Mouse (Mus musculus): ENCODE results near the gene Uba52. TPM values are rescaled to one million over a fixed set of nuclear protein-coding genes. Genes with fewer than 3 reads are reported as not detected.

The Uba52 gene
- total and polyA plus RNA-seq, 2 experiments from 2014 or later = 402 to 736 TPM

DNA sequence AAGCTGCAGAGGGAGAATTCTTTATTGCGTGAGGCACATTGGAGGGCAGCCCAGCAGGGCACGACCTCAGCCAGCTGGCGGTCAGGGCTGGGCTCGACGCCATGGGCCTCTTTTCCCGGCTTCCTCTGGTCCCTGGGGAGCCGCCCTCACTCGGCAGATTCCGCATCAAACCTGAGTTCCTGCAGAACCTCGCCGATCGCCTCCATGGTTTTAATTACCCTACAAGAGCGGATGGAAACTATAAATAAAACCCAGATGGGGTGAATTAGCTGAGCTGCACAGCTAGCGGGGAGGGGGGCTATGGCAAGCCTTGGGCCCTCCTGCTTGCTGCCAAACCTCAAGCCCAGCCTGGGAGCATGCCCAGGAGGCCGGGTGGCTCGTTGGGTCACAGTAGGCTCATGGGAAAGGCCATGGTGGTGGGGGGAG, 6.3 kb downstream of the Uba52 start:
- no peak overlapping the region for H3K9ac ChIP-seq (replicated peaks; ENCODE audit: low read length, poor library complexity, severe bottlenecking)

DNA sequence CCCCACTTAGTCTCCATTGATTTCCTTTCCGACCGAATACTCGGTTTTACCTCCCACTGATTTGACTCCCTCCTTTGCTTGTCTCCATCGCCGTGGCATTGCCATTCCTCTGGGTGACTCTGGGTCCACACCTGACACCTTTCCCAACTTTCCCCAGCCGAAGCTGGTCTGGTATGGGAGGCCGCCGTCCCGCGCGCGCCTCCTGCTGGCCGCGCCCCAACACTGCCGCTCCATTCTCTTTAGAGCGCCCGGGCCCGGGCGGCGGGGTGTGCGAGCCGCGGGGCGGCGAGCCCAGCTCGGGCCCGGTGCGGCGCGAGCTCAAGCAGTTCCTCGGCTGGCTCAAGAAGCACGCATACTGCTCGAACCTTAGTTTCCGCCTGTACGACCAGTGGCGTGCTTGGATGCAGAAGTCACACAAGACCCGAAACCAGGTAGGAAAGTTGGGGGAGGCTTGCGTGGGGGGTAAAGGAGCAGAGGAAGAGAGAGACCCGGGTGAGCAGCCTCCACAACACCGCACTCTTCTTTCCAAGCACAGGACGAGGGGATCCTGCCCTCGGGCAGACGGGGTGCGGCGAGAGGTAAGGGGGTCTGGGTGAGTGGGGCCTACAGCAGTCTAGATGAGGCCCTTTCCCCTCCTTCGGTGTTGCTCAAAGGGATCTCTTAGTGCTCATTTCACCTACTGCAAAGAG, 7.4 kb downstream of the Uba52 start:
- Histone ChIP-seq H3K36me3 (ENCODE audit: insufficient read depth, low read length) (peaks cover 12% of the 10 kb centered on the region; the same call in 1 of the 2 replicates), H3K4me3 (ENCODE audit: low read depth, low read length) (no peak overlapping the region), H3K4me2 (ENCODE audit: low read depth, low read length, poor library complexity, severe bottlenecking) (0 out of 2 replicates have a peak overlapping the region, but pooled peaks have one; percentile 2), H3K4me1 (ENCODE audit: insufficient read depth, low read length) (no peaks in the 10 kb centered on the region), H3K9ac (replicated peaks; ENCODE audit: low read length, poor library complexity, severe bottlenecking) (no peak overlapping the region), H3K27me3 (ENCODE audit: insufficient read depth, low read length) (peaks cover 44% of the 10 kb centered on the region), H3K27ac (ENCODE audit: low read depth, low read length) (no peak overlapping the region), H3K9me3 (ENCODE audit: low read length) (no peaks in the 10 kb centered on the region)
- 18% methylated on average over 46 of the region's 46 CpGs for WGBS
- DNase-seq (ENCODE audit: low spot score) = peak; percentile 63
- ATAC-seq (ENCODE audit: low FRiP score) = no peak
- TF ChIP-seq CTCF (IDR thresholded peaks at IDR 0.05) = peak; percentile 73

More for the DNA sequence above, 6.3 kb downstream of the Uba52 start:
- H3K4me3 ChIP-seq (ENCODE audit: low read depth, low read length) = no peak overlapping the region
- 60% methylated on average over 16 of the region's 16 CpGs for WGBS
- H3K27ac ChIP-seq (ENCODE audit: low read depth, low read length) = peak overlapping the region; percentile 26; the same call in 1 of the 2 replicates
- ATAC-seq (ENCODE audit: low FRiP score) (no peak), DNase-seq (ENCODE audit: low spot score) (peak; percentile 60)
- H3K4me2 ChIP-seq (ENCODE audit: low read depth, low read length, poor library complexity, severe bottlenecking) = no peak overlapping the region
- H3K4me1 ChIP-seq (ENCODE audit: insufficient read depth, low read length) = peaks cover 5% of the 10 kb centered on the region; the same call in 1 of the 2 replicates
- no peak for TF ChIP-seq CTCF (IDR thresholded peaks at IDR 0.05)
- H3K36me3 ChIP-seq (ENCODE audit: insufficient read depth, low read length) = peaks cover 15% of the 10 kb centered on the region; the same call in 1 of the 2 replicates
- no peaks in the 10 kb centered on the region for H3K9me3 ChIP-seq (ENCODE audit: low read length)
- H3K27me3 ChIP-seq (ENCODE audit: insufficient read depth, low read length) = peaks cover 33% of the 10 kb centered on the region

DNA sequence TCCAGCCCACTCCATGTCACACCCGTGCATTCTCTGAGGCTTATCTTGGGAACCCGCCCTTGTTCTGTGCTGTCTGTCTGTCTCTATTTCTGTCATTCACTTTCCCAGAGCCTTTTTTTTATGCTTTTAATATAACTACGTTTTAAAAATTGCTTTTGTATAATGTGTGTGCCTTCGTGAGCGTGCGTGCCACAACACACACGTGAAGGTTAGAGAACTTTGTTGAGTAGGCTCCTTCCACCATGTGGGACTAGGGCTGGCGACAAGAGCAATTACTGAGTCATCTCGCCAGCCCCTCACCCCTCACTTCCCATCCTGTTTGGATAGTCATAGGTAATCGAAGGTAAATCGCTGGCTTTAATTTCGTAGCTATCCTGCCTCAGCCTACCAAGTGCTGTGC, 8.1 kb downstream of the Uba52 start:
- no peak for TF ChIP-seq CTCF (IDR thresholded peaks at IDR 0.05)
- Histone ChIP-seq H3K9ac (replicated peaks; ENCODE audit: low read length, poor library complexity, severe bottlenecking) (no peak overlapping the region), H3K27me3 (ENCODE audit: insufficient read depth, low read length) (peaks cover 48% of the 10 kb centered on the region), H3K27ac (ENCODE audit: low read depth, low read length) (no peak overlapping the region), H3K4me2 (ENCODE audit: low read depth, low read length, poor library complexity, severe bottlenecking) (no peak overlapping the region), H3K36me3 (ENCODE audit: insufficient read depth, low read length) (peaks cover 6% of the 10 kb centered on the region; the same call in 1 of the 2 replicates), H3K4me1 (ENCODE audit: insufficient read depth, low read length) (no peaks in the 10 kb centered on the region), H3K9me3 (ENCODE audit: low read length) (no peaks in the 10 kb centered on the region), H3K4me3 (ENCODE audit: low read depth, low read length) (no peak overlapping the region)
- ATAC-seq (ENCODE audit: low FRiP score) = no peak
- DNase-seq (ENCODE audit: low spot score) = no peak
- WGBS = 45% methylated on average over 12 of the region's 12 CpGs

DNA sequence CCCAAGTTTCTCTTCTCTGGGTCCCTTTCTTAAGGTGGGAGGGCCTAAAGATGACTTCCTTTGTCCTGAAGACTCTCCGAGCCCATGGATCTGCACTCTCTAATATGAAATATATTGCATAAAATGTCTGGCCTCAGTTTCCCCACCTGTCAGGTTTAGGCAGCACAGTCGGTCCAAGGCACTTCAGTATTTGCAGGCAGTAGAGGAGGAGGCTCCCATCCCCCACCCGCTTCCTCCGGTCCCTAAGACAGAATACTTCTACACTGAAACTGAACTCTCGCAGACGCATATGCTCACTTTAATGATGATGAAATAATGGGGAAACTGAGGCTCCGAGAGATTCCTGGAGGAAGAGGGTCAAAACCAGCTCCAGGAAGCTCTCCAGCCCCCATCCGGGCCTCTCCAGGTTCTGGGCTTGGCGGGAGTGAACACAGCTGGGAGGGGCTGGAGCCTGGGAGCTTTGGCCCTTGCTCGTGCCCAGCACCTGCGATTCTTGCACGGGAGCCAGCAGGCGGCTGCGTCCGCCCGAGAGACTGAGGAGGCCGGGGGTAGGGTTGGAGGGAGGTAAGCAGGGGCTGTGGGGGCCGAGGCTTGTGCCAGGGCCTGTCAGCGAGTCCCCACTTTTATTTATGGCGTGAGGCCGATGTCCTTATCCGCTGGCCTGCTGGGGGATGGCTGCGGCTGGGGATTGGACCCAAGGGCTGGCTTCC, 8.6 kb downstream of the Uba52 start:
- 0 out of 2 replicates have a peak, but pooled peaks cover 5% of the 10 kb centered on the region for H3K36me3 ChIP-seq (ENCODE audit: insufficient read depth, low read length)
- H3K27me3 ChIP-seq (ENCODE audit: insufficient read depth, low read length) = peaks cover 50% of the 10 kb centered on the region
- H3K4me1 ChIP-seq (ENCODE audit: insufficient read depth, low read length) = no peaks in the 10 kb centered on the region
- no peak overlapping the region for H3K4me3 ChIP-seq (ENCODE audit: low read depth, low read length)
- peak; percentile 22 for DNase-seq (ENCODE audit: low spot score)
- H3K9ac ChIP-seq (replicated peaks; ENCODE audit: low read length, poor library complexity, severe bottlenecking) = no peak overlapping the region
- no peak for TF ChIP-seq CTCF (IDR thresholded peaks at IDR 0.05)
- WGBS = 19% methylated on average over 23 of the region's 23 CpGs
- ATAC-seq (ENCODE audit: low FRiP score) = no peak
- H3K27ac ChIP-seq (ENCODE audit: low read depth, low read length) = no peak overlapping the region
- no peak overlapping the region for H3K4me2 ChIP-seq (ENCODE audit: low read depth, low read length, poor library complexity, severe bottlenecking)
- H3K9me3 ChIP-seq (ENCODE audit: low read length) = no peaks in the 10 kb centered on the region

DNA sequence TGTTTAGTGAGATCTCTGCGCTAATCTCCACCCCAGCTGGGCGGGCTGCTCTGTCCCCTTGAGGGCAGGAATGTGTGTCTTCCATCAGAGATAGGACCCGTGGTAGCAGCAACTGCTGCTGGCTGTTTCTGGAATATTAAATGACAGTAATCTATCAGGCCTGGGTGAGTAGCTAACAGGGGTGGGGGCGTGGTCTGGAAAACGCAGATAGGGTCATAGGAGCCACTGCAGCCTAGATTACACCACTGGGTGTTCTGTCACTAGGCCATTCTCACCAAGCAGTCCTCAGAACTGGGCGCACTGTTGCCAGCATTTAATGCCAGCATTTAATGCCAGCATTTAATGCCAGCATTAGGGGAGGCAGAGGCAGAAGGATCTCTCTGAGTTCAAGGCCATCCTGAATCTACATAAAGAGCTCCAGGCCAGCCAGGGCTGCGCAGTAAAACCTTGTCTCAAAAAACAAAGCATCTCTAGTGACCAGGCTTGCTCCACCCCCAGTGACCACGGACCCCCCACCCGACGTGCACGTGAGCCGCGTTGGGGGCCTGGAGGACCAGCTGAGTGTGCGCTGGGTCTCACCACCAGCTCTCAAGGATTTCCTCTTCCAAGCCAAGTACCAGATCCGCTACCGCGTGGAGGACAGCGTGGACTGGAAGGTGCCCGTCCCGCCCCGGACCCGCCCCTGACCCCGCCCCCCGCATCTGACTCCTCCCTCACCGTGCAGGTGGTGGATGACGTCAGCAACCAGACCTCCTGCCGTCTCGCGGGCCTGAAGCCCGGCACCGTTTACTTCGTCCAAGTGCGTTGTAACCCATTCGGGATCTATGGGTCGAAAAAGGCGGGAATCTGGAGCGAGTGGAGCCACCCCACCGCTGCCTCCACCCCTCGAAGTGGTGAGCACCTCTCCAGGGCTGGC, 10.0 kb downstream of the Uba52 start:
- peak overlapping the region; percentile 30 for H3K4me2 ChIP-seq (ENCODE audit: low read depth, low read length, poor library complexity, severe bottlenecking)
- no peak for TF ChIP-seq CTCF (IDR thresholded peaks at IDR 0.05)
- 10% methylated on average over 39 of the region's 39 CpGs for WGBS
- no peaks in the 10 kb centered on the region for H3K9me3 ChIP-seq (ENCODE audit: low read length)
- H3K27me3 ChIP-seq (ENCODE audit: insufficient read depth, low read length) = peaks cover 63% of the 10 kb centered on the region
- no peak for ATAC-seq (ENCODE audit: low FRiP score)
- peak overlapping the region; percentile 10; the same call in 1 of the 2 replicates for H3K4me3 ChIP-seq (ENCODE audit: low read depth, low read length)
- H3K27ac ChIP-seq (ENCODE audit: low read depth, low read length) = no peak overlapping the region
- no peak for DNase-seq (ENCODE audit: low spot score)
- H3K4me1 ChIP-seq (ENCODE audit: insufficient read depth, low read length) = no peaks in the 10 kb centered on the region
- H3K36me3 ChIP-seq (ENCODE audit: insufficient read depth, low read length) = 0 out of 2 replicates have a peak, but pooled peaks cover 5% of the 10 kb centered on the region
- H3K9ac ChIP-seq (replicated peaks; ENCODE audit: low read length, poor library complexity, severe bottlenecking) = 0 out of 2 replicates have a peak overlapping the region, but pooled peaks have one; percentile 36
